Mouse (Mus musculus): ENCODE measurements around the gene Asb2. TPM values are rescaled to one million over a fixed set of nuclear protein-coding genes. Genes with fewer than 3 reads are reported as not detected.
A peak's percentile ranks its signal among the peaks of the same experiment; 100 is the strongest.

Gene Asb2
- polyA plus RNA-seq, 1 experiment from 2014 or later = 219 TPM

- WGBS = 40% methylated on average over 20 of the region's 20 CpGs
- peaks cover 14% of the 10 kb centered on the region; the same call in 1 of the 2 replicates for H3K36me3 ChIP-seq
- peaks cover 37% of the 10 kb centered on the region for H3K27me3 ChIP-seq
- no peak overlapping the region for H3K27ac ChIP-seq
- H3K4me1 ChIP-seq (replicated peaks) = peaks cover 23% of the 10 kb centered on the region
- no peak overlapping the region for H3K4me3 ChIP-seq
- no peak overlapping the region for H3K9ac ChIP-seq
- no peak overlapping the region for H3K4me2 ChIP-seq
- no peaks in the 10 kb centered on the region for H3K9me3 ChIP-seq (replicated peaks)
- ATAC-seq (replicated peaks; ENCODE audit: insufficient number of reproducible peaks, insufficient read depth, low FRiP score, low read depth) = no peak
Measured at GRCm38 (mm10) chr12:103315831-103316545, 39.8 kb downstream of the Asb2 start.

GRCm38 (mm10) chr12:103314640-103315361 lies 41.0 kb downstream of the Asb2 start:
- 4% methylated on average over 25 of the region's 25 CpGs for WGBS
- H3K4me1 ChIP-seq (replicated peaks) = peaks cover 23% of the 10 kb centered on the region
- H3K36me3 ChIP-seq = peaks cover 6% of the 10 kb centered on the region; the same call in 1 of the 2 replicates
- H3K4me2 ChIP-seq = peak overlapping the region; percentile 56
- peak overlapping the region; percentile 22; the same call in 1 of the 2 replicates for H3K4me3 ChIP-seq
- ATAC-seq (replicated peaks; ENCODE audit: insufficient number of reproducible peaks, insufficient read depth, low FRiP score, low read depth) = no peak
- H3K27me3 ChIP-seq = peaks cover 37% of the 10 kb centered on the region
- no peaks in the 10 kb centered on the region for H3K9me3 ChIP-seq (replicated peaks)
- no peak overlapping the region for H3K9ac ChIP-seq
- no peak overlapping the region for H3K27ac ChIP-seq

GRCm38 (mm10) chr12:103313871-103314639 lies 41.7 kb downstream of the Asb2 start:
- no peak overlapping the region for H3K4me2 ChIP-seq
- no peak overlapping the region for H3K4me3 ChIP-seq
- ATAC-seq (replicated peaks; ENCODE audit: insufficient number of reproducible peaks, insufficient read depth, low FRiP score, low read depth) = no peak
- H3K27me3 ChIP-seq = peaks cover 37% of the 10 kb centered on the region
- H3K9me3 ChIP-seq (replicated peaks) = no peaks in the 10 kb centered on the region
- peaks cover 23% of the 10 kb centered on the region for H3K4me1 ChIP-seq (replicated peaks)
- no peak overlapping the region for H3K27ac ChIP-seq
- WGBS = 68% methylated on average over 21 of the region's 21 CpGs
- H3K9ac ChIP-seq = no peak overlapping the region
- H3K36me3 ChIP-seq = no peaks in the 10 kb centered on the region

- Histone ChIP-seq H3K36me3 (no peaks in the 10 kb centered on the region), H3K4me1 (replicated peaks) (peaks cover 20% of the 10 kb centered on the region), H3K4me3 (no peak overlapping the region), H3K9ac (no peak overlapping the region), H3K27ac (no peak overlapping the region), H3K27me3 (peaks cover 37% of the 10 kb centered on the region), H3K9me3 (replicated peaks) (no peaks in the 10 kb centered on the region), H3K4me2 (no peak overlapping the region)
- no peak for ATAC-seq (replicated peaks; ENCODE audit: insufficient number of reproducible peaks, insufficient read depth, low FRiP score, low read depth)
- 81% methylated on average over 6 of the region's 6 CpGs for WGBS
Measured at GRCm38 (mm10) chr12:103313274-103313673, 42.5 kb downstream of the Asb2 start.

- Histone ChIP-seq H3K4me3 (no peak overlapping the region), H3K9ac (no peak overlapping the region), H3K27me3 (peaks cover 37% of the 10 kb centered on the region), H3K4me2 (no peak overlapping the region), H3K36me3 (no peaks in the 10 kb centered on the region), H3K27ac (no peak overlapping the region), H3K9me3 (replicated peaks) (no peaks in the 10 kb centered on the region), H3K4me1 (replicated peaks) (peaks cover 19% of the 10 kb centered on the region)
- 70% methylated on average over 8 of the region's 8 CpGs for WGBS
- no peak for ATAC-seq (replicated peaks; ENCODE audit: insufficient number of reproducible peaks, insufficient read depth, low FRiP score, low read depth)
Measured at GRCm38 (mm10) chr12:103311921-103312320, 43.9 kb downstream of the Asb2 start.

GRCm38 (mm10) chr12:103310744-103311267 lies 45.0 kb downstream of the Asb2 start, which contains the start of gene Fam181a:
TSS of gene Fam181a (plus strand) at chr12:103310975.
- Histone ChIP-seq H3K27me3 (peaks cover 26% of the 10 kb centered on the region), H3K27ac (no peak within 1 kb of the TSS), H3K9ac (no peak within 1 kb of the TSS), H3K4me3 (no peak within 1 kb of the TSS), H3K9me3 (replicated peaks) (no peaks in the 10 kb centered on the region), H3K4me1 (replicated peaks) (peaks cover 14% of the 10 kb centered on the region), H3K4me2 (no peak within 1 kb of the TSS), H3K36me3 (no peaks in the 10 kb centered on the region)
- ATAC-seq (replicated peaks; ENCODE audit: insufficient number of reproducible peaks, insufficient read depth, low FRiP score, low read depth) = no peak
- 57% methylated on average over 2 of the region's 2 CpGs for WGBS

GRCm38 (mm10) chr12:103306720-103307119 lies 49.1 kb downstream of the Asb2 start:
- WGBS = 26% methylated on average over 3 of the region's 3 CpGs
- Histone ChIP-seq H3K4me1 (replicated peaks) (no peaks in the 10 kb centered on the region), H3K9ac (no peak overlapping the region), H3K36me3 (no peaks in the 10 kb centered on the region), H3K4me3 (no peak overlapping the region), H3K4me2 (no peak overlapping the region), H3K27ac (no peak overlapping the region), H3K9me3 (replicated peaks) (no peaks in the 10 kb centered on the region), H3K27me3 (peaks cover 14% of the 10 kb centered on the region)
- no peak for ATAC-seq (replicated peaks; ENCODE audit: insufficient number of reproducible peaks, insufficient read depth, low FRiP score, low read depth)

GRCm38 (mm10) chr12:103306224-103306623 lies 49.6 kb downstream of the Asb2 start:
- H3K36me3 ChIP-seq = no peaks in the 10 kb centered on the region
- no peak overlapping the region for H3K4me2 ChIP-seq
- H3K9ac ChIP-seq = no peak overlapping the region
- ATAC-seq (replicated peaks; ENCODE audit: insufficient number of reproducible peaks, insufficient read depth, low FRiP score, low read depth) = no peak
- 23% methylated on average over 2 of the region's 2 CpGs for WGBS
- no peak overlapping the region for H3K4me3 ChIP-seq
- H3K4me1 ChIP-seq (replicated peaks) = no peaks in the 10 kb centered on the region
- H3K27me3 ChIP-seq = peaks cover 14% of the 10 kb centered on the region
- H3K9me3 ChIP-seq (replicated peaks) = no peaks in the 10 kb centered on the region
- H3K27ac ChIP-seq = no peak overlapping the region

GRCm38 (mm10) chr12:103302960-103303359 lies 52.8 kb downstream of the Asb2 start:
- Histone ChIP-seq H3K27me3 (peaks cover 18% of the 10 kb centered on the region), H3K4me3 (no peak overlapping the region), H3K36me3 (no peaks in the 10 kb centered on the region), H3K4me1 (replicated peaks) (no peaks in the 10 kb centered on the region), H3K4me2 (no peak overlapping the region), H3K9me3 (replicated peaks) (no peaks in the 10 kb centered on the region), H3K9ac (no peak overlapping the region), H3K27ac (no peak overlapping the region)
- ATAC-seq (replicated peaks; ENCODE audit: insufficient number of reproducible peaks, insufficient read depth, low FRiP score, low read depth) = no peak
- WGBS = 82% methylated on average over 1 of the region's 1 CpGs

- Histone ChIP-seq H3K4me2 (no peak overlapping the region), H3K27ac (no peak overlapping the region), H3K4me3 (no peak overlapping the region), H3K4me1 (replicated peaks) (no peaks in the 10 kb centered on the region), H3K9me3 (replicated peaks) (no peaks in the 10 kb centered on the region), H3K9ac (no peak overlapping the region), H3K36me3 (no peaks in the 10 kb centered on the region), H3K27me3 (peaks cover 18% of the 10 kb centered on the region)
- 41% methylated on average over 2 of the region's 2 CpGs for WGBS
- ATAC-seq (replicated peaks; ENCODE audit: insufficient number of reproducible peaks, insufficient read depth, low FRiP score, low read depth) = no peak
Measured at GRCm38 (mm10) chr12:103301645-103302044, 54.2 kb downstream of the Asb2 start.

GRCm38 (mm10) chr12:103300493-103300892 lies 55.3 kb downstream of the Asb2 start:
- Histone ChIP-seq H3K27ac (no peak overlapping the region), H3K4me1 (replicated peaks) (no peaks in the 10 kb centered on the region), H3K27me3 (peaks cover 15% of the 10 kb centered on the region), H3K36me3 (no peaks in the 10 kb centered on the region), H3K4me3 (no peak overlapping the region), H3K9ac (no peak overlapping the region), H3K4me2 (no peak overlapping the region), H3K9me3 (replicated peaks) (no peaks in the 10 kb centered on the region)
- 59% methylated on average over 9 of the region's 9 CpGs for WGBS
- no peak for ATAC-seq (replicated peaks; ENCODE audit: insufficient number of reproducible peaks, insufficient read depth, low FRiP score, low read depth)

Data from heart, embryonic 15.5 days (tissue).